Mouse (Mus musculus) liver, adult 2 months (tissue): ENCODE data around the gene Hemk1.

ENCODE experiments used
- CTCF ChIP-seq: fragments of 200-500 bp; IDR thresholded peaks from 2 replicates; pipeline ENCODE4 v1.5.1; 2011; ENCODE audit warnings: low read depth, low read length, control low read depth
- POLR2A ChIP-seq: fragments of 200-500 bp; IDR thresholded peaks from 2 replicates; pipeline ENCODE4 v1.6.1; 2011; ENCODE audit warnings: low read length, control low read depth; ENCODE audit not compliant: insufficient read depth; ENCODE audit errors: extremely low read depth

DNA sequence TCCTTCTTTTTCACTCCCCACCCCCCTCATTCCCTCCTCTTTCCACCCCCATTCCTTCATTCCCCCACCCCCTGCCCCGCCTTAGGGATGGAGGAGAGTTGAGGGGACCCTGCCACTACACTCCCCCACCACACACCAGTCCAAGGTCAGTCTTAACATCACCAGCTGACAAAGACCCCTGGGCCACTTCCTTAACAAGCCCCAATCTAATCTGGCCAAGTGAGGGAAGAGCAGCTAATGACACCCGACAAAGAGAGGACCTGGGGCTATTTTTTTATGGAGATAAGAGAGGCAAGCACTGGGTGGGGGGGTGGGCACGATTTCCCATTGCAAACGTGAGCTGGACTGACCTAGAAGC, 31.9 kb upstream of the Hemk1 start:
- no peak for TF ChIP-seq CTCF
- TF ChIP-seq POLR2A = no peak
